Mouse (Mus musculus) ES-E14 (cell line): ENCODE measurements around the gene Slc13a3.

ENCODE experiments used
- HCFC1 ChIP-seq: IDR thresholded peaks from 2 replicates; pipeline ENCODE4 v1.6.1; 2012; ENCODE audit warnings: low read length, inconsistent platforms, borderline replicate concordance; ENCODE audit not compliant: insufficient read depth
- MAFK ChIP-seq: IDR thresholded peaks from 2 replicates; pipeline ENCODE4 v1.6.1; 2014; ENCODE audit warnings: mild to moderate bottlenecking, low read depth, low read length, inconsistent platforms; ENCODE audit not compliant: insufficient read depth
- ZNF384 ChIP-seq: IDR thresholded peaks from 2 replicates; pipeline ENCODE4 v1.6.1; 2012; ENCODE audit warnings: low read depth, low read length, inconsistent platforms

DNA sequence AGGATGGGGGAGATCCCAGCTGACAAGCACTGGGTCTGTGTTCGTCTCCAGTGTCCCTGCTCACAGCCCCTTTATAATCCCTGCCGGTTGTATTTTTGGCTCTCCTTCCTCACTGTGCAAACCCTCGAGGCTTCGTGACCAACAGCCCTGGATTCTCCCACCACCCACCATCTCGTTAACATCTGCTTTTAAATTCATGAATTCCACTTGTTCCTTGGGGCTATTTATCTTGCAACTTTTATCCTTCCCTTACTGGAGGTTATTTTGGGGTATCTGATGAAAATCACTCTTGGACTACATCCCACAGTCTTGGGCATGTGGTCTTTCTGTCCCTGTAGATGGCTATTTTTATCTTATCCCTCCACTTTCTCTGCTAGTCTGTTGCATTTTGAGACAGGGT lies 37.4 kb upstream of the Slc13a3 start:
- TF ChIP-seq ZNF384 = no peak
- TF ChIP-seq HCFC1 = no peak
- TF ChIP-seq MAFK = no peak
